Mouse (Mus musculus) olfactory bulb, adult 2 months (tissue): Measurements from ENCODE around the gene Tigar. TPM values are rescaled to one million over a fixed set of nuclear protein-coding genes. Genes with fewer than 3 reads are reported as not detected.

Experiments
- H3K27ac ChIP-seq: fragments of 200-500 bp; 2 replicates; pipeline ENCODE4 v1.5.1; 2012; ENCODE audit warnings: low read depth, low read length; ENCODE audit not compliant: insufficient read depth
- H3K4me1 ChIP-seq: fragments of 200-500 bp; 2 replicates; pipeline ENCODE4 v1.6.1; 2012; ENCODE audit warnings: low read length; ENCODE audit not compliant: control insufficient read depth, insufficient read depth
- H3K4me3 ChIP-seq: fragments of 200-500 bp; 2 replicates; pipeline ENCODE4 v1.5.1; 2012; ENCODE audit warnings: mild to moderate bottlenecking, low read depth, low read length, moderate library complexity; ENCODE audit not compliant: insufficient read depth
- CTCF ChIP-seq: fragments of 200-500 bp; IDR thresholded peaks from 2 replicates; pipeline ENCODE4 v1.5.1; 2012; ENCODE audit warnings: low read depth, mild to moderate bottlenecking, low read length, moderate library complexity; ENCODE audit not compliant: insufficient read depth
- POLR2A ChIP-seq: fragments of 200-500 bp; IDR thresholded peaks from 2 replicates; pipeline ENCODE4 v1.6.1; 2012; ENCODE audit warnings: mild to moderate bottlenecking, low read depth, low read length, moderate library complexity; ENCODE audit not compliant: insufficient read depth
- WGBS: fragments of 180-500 bp; shearing (Covaris S2); methylation state at CpG from one replicate; pipeline ENCODE4 v1.1.7; 2018; 5-methylcytosine and 5-hydroxymethylcytosine counted together
- polyA plus RNA-seq: library from polyadenylated mRNA; stranded (reverse); fragments of >200 nt; gene quantifications from 2 replicates; pipeline ENCODE4 v1.2.4, GENCODE M21; 2012; ENCODE audit warnings: low replicate concordance; ENCODE audit not compliant: missing spikeins, insufficient read depth, insufficient read length

Gene Tigar
- polyA plus RNA-seq, 1 experiment = not detected

GRCm38 (mm10) chr6:127063915-127064314 lies 45.4 kb downstream of the Tigar start:
- Histone ChIP-seq H3K27ac (no peak overlapping the region), H3K4me1 (peaks cover 5% of the 10 kb centered on the region; the same call in 1 of the 2 replicates), H3K4me3 (no peak overlapping the region)
- 89% methylated on average over 3 of the region's 3 CpGs for WGBS
- TF ChIP-seq CTCF = no peak
- TF ChIP-seq POLR2A = no peak

- Histone ChIP-seq H3K4me1 (peaks cover 5% of the 10 kb centered on the region; the same call in 1 of the 2 replicates), H3K27ac (no peak overlapping the region), H3K4me3 (no peak overlapping the region)
- TF ChIP-seq POLR2A = no peak
- no peak for TF ChIP-seq CTCF
- WGBS = 82% methylated on average over 4 of the region's 4 CpGs
These were observed 49.4 kb downstream of the Tigar start for GRCm38 (mm10) chr6:127059975-127060374.

GRCm38 (mm10) chr6:127056990-127057588 lies 52.3 kb downstream of the Tigar start:
- WGBS = 39% methylated on average over 12 of the region's 12 CpGs
- H3K27ac ChIP-seq = no peak overlapping the region
- no peaks in the 10 kb centered on the region for H3K4me1 ChIP-seq
- H3K4me3 ChIP-seq = no peak overlapping the region
- no peak for TF ChIP-seq POLR2A
- no peak for TF ChIP-seq CTCF

DNA sequence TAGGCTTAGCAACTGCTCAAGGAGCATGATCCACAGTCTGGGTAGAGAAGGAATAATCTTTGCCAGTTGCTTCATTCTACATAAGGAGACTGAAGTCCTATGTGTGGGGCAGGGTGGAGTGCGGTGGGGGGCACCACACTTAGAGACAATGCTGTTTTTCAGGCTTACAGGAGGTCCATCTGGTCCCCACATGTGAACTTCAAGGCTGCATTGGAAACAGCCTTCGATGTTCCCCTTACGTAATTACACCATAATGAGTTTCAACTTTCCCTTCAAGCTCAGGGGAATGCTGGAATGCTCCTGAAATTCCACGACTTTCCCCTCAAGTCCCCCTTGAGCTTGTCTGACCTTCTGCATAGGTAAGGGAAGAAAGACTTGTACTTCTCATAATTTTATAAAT lies 58.5 kb downstream of the Tigar start:
- TF ChIP-seq POLR2A (no peak), CTCF (no peak)
- H3K4me3 ChIP-seq = no peak overlapping the region
- no peak overlapping the region for H3K27ac ChIP-seq
- WGBS = 79% methylated on average over 4 of the region's 4 CpGs
- H3K4me1 ChIP-seq = no peaks in the 10 kb centered on the region

DNA sequence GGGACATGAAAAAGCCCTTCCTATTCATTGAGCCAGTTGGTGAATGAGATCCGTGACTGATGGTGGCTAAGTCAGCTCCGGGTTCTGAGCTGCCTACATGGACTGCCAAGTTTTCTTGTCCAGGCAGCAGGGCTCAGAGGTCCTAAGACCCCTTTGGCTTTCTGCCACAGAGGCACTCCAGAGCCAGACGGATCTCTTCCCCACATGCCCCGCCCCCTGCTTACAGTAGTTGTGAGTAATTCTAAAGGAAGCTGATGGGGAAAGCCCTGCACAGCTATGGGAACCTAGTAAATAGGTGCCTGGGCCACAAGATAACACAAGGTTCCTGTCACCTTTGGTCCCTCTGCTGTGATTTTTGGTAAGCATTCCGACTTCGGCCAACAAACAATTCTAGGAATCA lies 64.4 kb downstream of the Tigar start:
- H3K27ac ChIP-seq = no peak overlapping the region
- H3K4me3 ChIP-seq = no peak overlapping the region
- TF ChIP-seq POLR2A (no peak), CTCF (no peak)
- no peaks in the 10 kb centered on the region for H3K4me1 ChIP-seq
- 32% methylated on average over 6 of the region's 6 CpGs for WGBS

Other genes starting within 250 kb of the Tigar start
- not detected in 2 replicates for gene Dyrk4, start 187.7 kb downstream of the Tigar start, polyA plus RNA-seq
- not detected in 2 replicates for gene Rad51ap1, start 170.0 kb downstream of the Tigar start, polyA plus RNA-seq
- not detected in 2 replicates for gene D6Wsu163e, start 169.6 kb downstream of the Tigar start, polyA plus RNA-seq
- not detected in 2 replicates for gene Fgf6, start 94.0 kb downstream of the Tigar start, polyA plus RNA-seq
- not detected in 2 replicates for gene Fgf23, start 36.7 kb downstream of the Tigar start, polyA plus RNA-seq
- gene Ccnd2, start 42.6 kb upstream of the Tigar start, polyA plus RNA-seq = 47.9 TPM in 1 of 2 replicates, not detected in the other